Comparison of ENCODE assay signal across 11 mouse cellular contexts in genomic region chr6:145175571-145175981, GRCm38 (mm10). TPM values are rescaled to one million over a fixed set of nuclear protein-coding genes. Genes with fewer than 3 reads are reported as not detected.
DNase-seq lines count a peak whose midpoint lies in the region; ATAC-seq and TF ChIP-seq lines count a peak whose summit lies in the region.
"Had no signal": no experiment of that assay in that cellular context is flagged by ENCODE, and none has a peak within 500 bp of the region (broad histone marks: within the 10 kb centered on the region; RNA-seq: fewer than 3 reads in every experiment).

No protein-coding gene starts in this region.

- TF ChIP-seq CTCF in ES-Bruce4 (IDR thresholded peaks at IDR 0.05; ENCODE audit: low read depth, low read length): no peak

- peaks cover 13% of the 10 kb centered on the region for H3K4me1 ChIP-seq in kidney, embryonic 14.5 days (ENCODE audit: control insufficient read depth, insufficient read depth, low read length)
- peaks cover 12% of the 10 kb centered on the region for H3K4me1 ChIP-seq in ES-Bruce4 (ENCODE audit: control insufficient read depth, insufficient read depth, low read length)
- H3K4me1 ChIP-seq in limb, embryonic 13.5 days: peaks cover 61% of the 10 kb centered on the region

- peak; percentile 51; the same call in 1 of the 2 replicates for ATAC-seq in kidney, embryonic 14.5 days (ENCODE audit: low FRiP score, low TSS enrichment)
- ATAC-seq in limb, embryonic 13.5 days (ENCODE audit: low FRiP score, low read depth): no peak
- ATAC-seq: forebrain, embryonic 14.5 days had no signal

- no peak overlapping the region for H3K4me3 ChIP-seq in kidney, embryonic 14.5 days (ENCODE audit: low read length)
- H3K4me3 ChIP-seq in ES-Bruce4 (ENCODE audit: low read depth, low read length): peak overlapping the region; percentile 30; the same call in 1 of the 2 replicates
- no peak overlapping the region for H3K4me3 ChIP-seq in limb, embryonic 13.5 days
- H3K4me3 ChIP-seq: liver, embryonic 15.5 days had no signal

- no peaks in the 10 kb centered on the region for H3K36me3 ChIP-seq in kidney, embryonic 14.5 days (ENCODE audit: control insufficient read depth, insufficient read depth, low read length)
- H3K36me3 ChIP-seq in ES-Bruce4 (ENCODE audit: control insufficient read depth, insufficient read depth, low read length, poor library complexity, severe bottlenecking): no peaks in the 10 kb centered on the region
- no peaks in the 10 kb centered on the region for H3K36me3 ChIP-seq in limb, embryonic 13.5 days
- H3K36me3 ChIP-seq: G1E; liver, embryonic 15.5 days had no signal

- DNase-seq in kidney, adult 18-20 months: no peak
- peak; percentile 61 for DNase-seq in adrenal gland, adult 8-10 months
- DNase-seq in left cerebral cortex, adult 18-20 months (ENCODE audit: low spot score in 2 of 2): no peak
- DNase-seq in cerebellum, postnatal 25 days: no peak
- DNase-seq in left cerebral cortex, adult 9 months (ENCODE audit: low spot score in 2 of 2): no peak

- 25% methylated on average over 9 of the region's 9 CpGs for WGBS in kidney, embryonic 14.5 days
- 26% methylated on average over 9 of the region's 9 CpGs for WGBS in limb, embryonic 13.5 days

- H3K9me3 ChIP-seq in kidney, embryonic 14.5 days (ENCODE audit: control insufficient read depth, low read length): no peaks in the 10 kb centered on the region
- H3K9me3 ChIP-seq in ES-Bruce4 (replicated peaks; ENCODE audit: control insufficient read depth, insufficient read depth, low read length, poor library complexity, severe bottlenecking): no peaks in the 10 kb centered on the region
- no peaks in the 10 kb centered on the region for H3K9me3 ChIP-seq in limb, embryonic 13.5 days
- H3K9me3 ChIP-seq: liver, embryonic 15.5 days had no signal

- TF ChIP-seq EP300 in ES-Bruce4 (IDR thresholded peaks at IDR 0.05; ENCODE audit: insufficient read depth, low read depth, low read length): peak; percentile 46; the same call in 1 of the 2 replicates

- H3K4me2 ChIP-seq in kidney, embryonic 14.5 days (replicated peaks; ENCODE audit: low read depth, low read length): peak overlapping the region; percentile 24
- peak overlapping the region; percentile 31; the same call in 1 of the 2 replicates for H3K4me2 ChIP-seq in limb, embryonic 13.5 days (replicated peaks)
- H3K4me2 ChIP-seq: liver, embryonic 15.5 days had no signal

- H3K9ac ChIP-seq in kidney, embryonic 14.5 days (ENCODE audit: low read depth, low read length): no peak overlapping the region
- H3K9ac ChIP-seq in ES-Bruce4 (ENCODE audit: low read depth, poor library complexity, severe bottlenecking): no peak overlapping the region
- H3K9ac ChIP-seq in limb, embryonic 13.5 days: no peak overlapping the region
- H3K9ac ChIP-seq: liver, embryonic 15.5 days had no signal

- H3K27me3 ChIP-seq in kidney, embryonic 14.5 days (ENCODE audit: control insufficient read depth, insufficient read depth, low read length): peaks cover 6% of the 10 kb centered on the region; the same call in 1 of the 2 replicates
- H3K27me3 ChIP-seq in ES-Bruce4 (ENCODE audit: control insufficient read depth, insufficient read depth, low read length, poor library complexity, severe bottlenecking): no peaks in the 10 kb centered on the region
- H3K27me3 ChIP-seq in limb, embryonic 13.5 days: peaks cover 10% of the 10 kb centered on the region; the same call in 1 of the 2 replicates
- H3K27me3 ChIP-seq: liver, embryonic 15.5 days had no signal

- no peak overlapping the region for H3K27ac ChIP-seq in kidney, embryonic 14.5 days (ENCODE audit: low read depth, low read length)
- peak overlapping the region; percentile 42; the same call in 1 of the 2 replicates for H3K27ac ChIP-seq in ES-Bruce4 (ENCODE audit: insufficient read depth, low read length)
- no peak overlapping the region for H3K27ac ChIP-seq in limb, embryonic 13.5 days
- H3K27ac ChIP-seq: liver, embryonic 15.5 days had no signal

- TF ChIP-seq POLR2A in ES-Bruce4 (IDR thresholded peaks at IDR 0.05; ENCODE audit: insufficient read depth, low read length): no peak

RNA-seq across cellular contexts. Expression of gene Casc1, which starts 35.2 kb away (rescaled TPM):
- 0.20 and 0.79 TPM in 2 replicates for polyA plus RNA-seq in kidney, embryonic 14.5 days (2014; fragmentation: Nextera tagmentation; extraction: Ambion mirVana)
- 0.55 and 1.1 TPM in 2 replicates for polyA plus RNA-seq in ES-Bruce4 (2011; ENCODE audit: insufficient read depth, insufficient read length, low read depth, missing spikeins)
- total RNA-seq in adrenal gland, adult 8-10 months (2022): 1 to 10 TPM in 1 of 4 experiments, under 1 TPM in 3; 0.32 to 1.0 (median 0.55) TPM
- polyA plus RNA-seq in limb, embryonic 13.5 days (2015; fragmentation: Nextera tagmentation; extraction: Ambion mirVana): 0.46 and 0.56 TPM in 2 replicates
- 1 to 10 TPM; 1.0 to 1.3 TPM for total RNA-seq in left cerebral cortex, adult 18-20 months (2021)
- polyA plus RNA-seq: G1E had no signal

RNA-seq across cellular contexts. Expression of gene Etfrf1, which starts 35.4 kb away (rescaled TPM):
- 39.2 and 47.3 TPM in 2 replicates for polyA plus RNA-seq in kidney, embryonic 14.5 days (2014; fragmentation: Nextera tagmentation; extraction: Ambion mirVana)
- polyA plus RNA-seq in ES-Bruce4 (2011; ENCODE audit: insufficient read depth, insufficient read length, low read depth, missing spikeins): 24.6 and 28.6 TPM in 2 replicates
- total RNA-seq in adrenal gland, adult 8-10 months (2022): 100 to 1,000 TPM in 2 of 4 experiments, 10 to 100 TPM in 2; 60.3 to 150 (median 110) TPM
- polyA plus RNA-seq in limb, embryonic 13.5 days (2015; fragmentation: Nextera tagmentation; extraction: Ambion mirVana): 30.4 and 33.5 TPM in 2 replicates
- total RNA-seq in left cerebral cortex, adult 18-20 months (2021): 10 to 100 TPM; 23.0 to 24.8 TPM
